Mouse (Mus musculus): ENCODE data around the gene Shank2. TPM values are rescaled to one million over a fixed set of nuclear protein-coding genes. Genes with fewer than 3 reads are reported as not detected.

Shank2 gene
- polyA plus RNA-seq, 1 experiment from 2014 or later = 16.1 TPM

DNA sequence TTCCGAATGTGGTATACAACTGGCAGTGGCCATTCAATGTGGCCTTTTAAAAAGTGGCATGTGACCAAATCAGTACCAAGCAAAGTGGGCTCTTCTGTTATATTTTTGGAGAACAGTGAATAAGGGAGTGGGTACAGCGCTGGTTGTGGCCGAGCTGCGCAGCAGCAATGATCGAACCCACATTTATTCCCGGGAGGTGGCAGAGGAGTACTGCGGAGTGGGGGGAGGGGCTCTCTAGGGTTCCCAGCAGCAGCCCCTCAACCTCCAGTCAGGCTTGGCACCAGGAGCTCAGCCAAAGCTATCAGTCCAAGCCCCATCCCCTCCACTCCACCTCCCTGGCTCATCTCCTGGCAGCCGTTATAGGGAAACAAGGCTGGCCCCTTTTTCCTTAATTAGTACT, 37.0 kb downstream of the Shank2 start:
- H3K4me2 ChIP-seq (ENCODE audit: low read depth, low read length) = no peak overlapping the region
- no peaks in the 10 kb centered on the region for H3K9me3 ChIP-seq (ENCODE audit: control insufficient read depth, low read length)
- H3K9ac ChIP-seq (replicated peaks; ENCODE audit: low read depth, low read length) = no peak overlapping the region
- peak overlapping the region; percentile 63 for H3K27ac ChIP-seq (ENCODE audit: low read depth, low read length)
- H3K4me1 ChIP-seq (ENCODE audit: control insufficient read depth, insufficient read depth, low read length) = peaks cover 8% of the 10 kb centered on the region; the same call in 1 of the 2 replicates
- peak; percentile 47 for ATAC-seq (ENCODE audit: low read depth)
- 63% methylated on average over 8 of the region's 8 CpGs for WGBS
- no peaks in the 10 kb centered on the region for H3K36me3 ChIP-seq (ENCODE audit: control insufficient read depth, insufficient read depth, low read length)
- H3K4me3 ChIP-seq (ENCODE audit: low read depth, low read length) = no peak overlapping the region
- H3K27me3 ChIP-seq (ENCODE audit: control insufficient read depth, insufficient read depth, low read length) = no peaks in the 10 kb centered on the region

DNA sequence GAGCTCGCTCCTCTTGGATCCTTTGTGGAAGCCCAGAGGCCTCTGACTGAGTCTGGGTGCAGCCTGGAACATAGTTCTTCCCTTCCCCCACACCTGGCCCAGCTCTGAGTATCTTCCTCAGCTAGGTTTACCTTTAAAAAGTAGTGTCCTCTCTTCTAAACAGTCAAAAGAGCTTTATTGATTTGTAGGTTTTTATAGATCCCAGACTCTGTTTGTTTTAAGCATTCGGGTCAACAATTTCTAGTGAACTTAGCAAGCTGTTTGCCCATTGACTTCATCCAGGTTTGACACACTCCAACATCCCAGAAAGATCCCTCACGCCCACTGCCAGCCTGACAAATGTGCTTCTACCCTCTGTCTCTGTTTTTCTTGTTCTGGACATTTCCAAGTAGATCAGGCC, 38.6 kb downstream of the Shank2 start:
- Histone ChIP-seq H3K27ac (ENCODE audit: low read depth, low read length) (no peak overlapping the region), H3K36me3 (ENCODE audit: control insufficient read depth, insufficient read depth, low read length) (no peaks in the 10 kb centered on the region), H3K9me3 (ENCODE audit: control insufficient read depth, low read length) (no peaks in the 10 kb centered on the region), H3K27me3 (ENCODE audit: control insufficient read depth, insufficient read depth, low read length) (no peaks in the 10 kb centered on the region), H3K4me3 (ENCODE audit: low read depth, low read length) (no peak overlapping the region), H3K4me1 (ENCODE audit: control insufficient read depth, insufficient read depth, low read length) (peaks cover 8% of the 10 kb centered on the region; the same call in 1 of the 2 replicates), H3K4me2 (ENCODE audit: low read depth, low read length) (no peak overlapping the region), H3K9ac (replicated peaks; ENCODE audit: low read depth, low read length) (no peak overlapping the region)
- no peak for ATAC-seq (ENCODE audit: low read depth)
- WGBS = 72% methylated on average over 3 of the region's 3 CpGs

DNA sequence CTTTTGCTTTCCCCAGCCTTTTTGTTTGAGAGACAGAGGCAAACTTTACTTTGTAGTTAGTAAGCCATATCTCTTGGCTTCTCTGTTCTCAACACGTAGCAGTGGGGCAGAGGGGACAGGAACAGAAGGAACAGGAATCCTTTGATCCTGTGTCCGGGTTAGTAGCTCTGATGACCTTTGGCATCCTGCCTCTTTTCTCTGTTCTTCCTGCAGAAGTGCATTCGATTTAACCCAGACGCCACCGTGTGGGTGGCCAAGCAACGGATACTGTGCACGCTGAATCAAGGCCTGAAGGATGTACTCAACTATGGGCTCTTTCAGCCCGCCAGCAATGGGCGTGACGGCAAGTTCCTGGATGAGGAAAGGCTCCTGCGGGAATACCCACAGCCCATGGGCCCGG, 50.3 kb downstream of the Shank2 start:
- H3K27ac ChIP-seq (ENCODE audit: low read depth, low read length) = no peak overlapping the region
- H3K9ac ChIP-seq (replicated peaks; ENCODE audit: low read depth, low read length) = no peak overlapping the region
- H3K4me1 ChIP-seq (ENCODE audit: control insufficient read depth, insufficient read depth, low read length) = peaks cover 3% of the 10 kb centered on the region; the same call in 1 of the 2 replicates
- H3K36me3 ChIP-seq (ENCODE audit: control insufficient read depth, insufficient read depth, low read length) = no peaks in the 10 kb centered on the region
- no peak for ATAC-seq (ENCODE audit: low read depth)
- 12% methylated on average over 12 of the region's 12 CpGs for WGBS
- no peak overlapping the region for H3K4me3 ChIP-seq (ENCODE audit: low read depth, low read length)
- no peaks in the 10 kb centered on the region for H3K9me3 ChIP-seq (ENCODE audit: control insufficient read depth, low read length)
- no peak overlapping the region for H3K4me2 ChIP-seq (ENCODE audit: low read depth, low read length)
- H3K27me3 ChIP-seq (ENCODE audit: control insufficient read depth, insufficient read depth, low read length) = no peaks in the 10 kb centered on the region

DNA sequence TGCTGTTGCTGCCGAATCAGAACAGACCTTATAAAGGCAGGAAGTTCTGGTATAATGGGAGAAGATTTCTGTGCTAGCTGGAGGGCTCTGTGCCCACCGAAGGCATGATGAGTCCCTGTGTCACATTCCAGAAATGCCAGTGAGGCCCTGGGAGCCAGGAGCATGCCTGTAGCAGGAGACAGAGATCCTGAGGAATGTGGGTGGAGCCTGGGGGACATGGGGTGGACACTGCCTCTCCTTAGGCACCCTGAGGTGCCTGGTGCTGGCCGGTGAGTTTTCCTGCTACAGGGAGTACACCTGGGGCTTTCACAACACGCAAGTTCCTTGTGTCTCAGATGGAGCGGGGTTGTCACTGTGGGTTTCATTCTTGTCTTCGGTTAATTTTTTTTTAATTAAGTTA, 53.5 kb downstream of the Shank2 start:
- Histone ChIP-seq H3K4me2 (ENCODE audit: low read depth, low read length) (no peak overlapping the region), H3K9ac (replicated peaks; ENCODE audit: low read depth, low read length) (no peak overlapping the region), H3K4me1 (ENCODE audit: control insufficient read depth, insufficient read depth, low read length) (peaks cover 3% of the 10 kb centered on the region; the same call in 1 of the 2 replicates), H3K9me3 (ENCODE audit: control insufficient read depth, low read length) (no peaks in the 10 kb centered on the region), H3K36me3 (ENCODE audit: control insufficient read depth, insufficient read depth, low read length) (no peaks in the 10 kb centered on the region), H3K27ac (ENCODE audit: low read depth, low read length) (no peak overlapping the region), H3K4me3 (ENCODE audit: low read depth, low read length) (no peak overlapping the region), H3K27me3 (ENCODE audit: control insufficient read depth, insufficient read depth, low read length) (no peaks in the 10 kb centered on the region)
- no peak for ATAC-seq (ENCODE audit: low read depth)
- 68% methylated on average over 6 of the region's 6 CpGs for WGBS

DNA sequence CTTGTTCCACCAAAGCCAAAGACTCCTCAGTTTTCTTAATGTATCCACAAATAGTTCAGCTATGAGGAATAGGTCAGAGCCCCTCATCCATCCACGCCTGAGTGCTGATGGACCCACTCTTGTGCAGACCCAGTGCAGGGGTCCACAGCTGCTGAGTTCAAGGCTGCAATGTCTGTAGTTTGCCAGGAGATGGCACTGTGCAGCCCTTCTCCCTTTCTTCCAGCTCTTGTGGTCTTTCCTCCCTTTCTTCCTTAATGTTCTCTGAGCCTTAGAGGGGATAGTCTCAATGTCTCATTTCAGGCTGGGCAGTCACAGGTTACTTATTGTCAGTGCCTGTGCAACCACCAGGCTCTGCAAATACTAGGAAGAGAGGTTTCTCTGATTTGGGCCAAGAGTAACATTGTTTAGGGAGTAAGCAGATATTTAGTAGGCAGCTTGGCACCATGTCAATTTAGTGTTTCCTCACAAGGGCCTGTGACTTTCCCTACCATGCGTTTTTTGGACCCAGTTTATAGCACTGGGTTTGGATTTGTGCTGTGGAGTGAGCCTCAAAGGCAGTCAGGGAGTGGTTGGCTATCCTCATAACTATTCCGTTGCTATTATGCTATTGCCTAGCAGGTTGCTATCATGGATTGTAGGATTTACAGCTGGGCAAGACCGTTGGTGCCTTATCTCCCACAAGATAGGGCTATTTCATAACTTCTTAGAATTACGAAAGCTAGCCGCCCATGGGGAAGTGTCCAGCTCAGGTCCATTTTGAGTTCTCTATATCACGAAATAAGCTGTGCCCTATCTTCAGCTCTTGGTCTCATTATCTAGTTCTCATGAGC, 54.2 kb downstream of the Shank2 start:
- no peaks in the 10 kb centered on the region for H3K36me3 ChIP-seq (ENCODE audit: control insufficient read depth, insufficient read depth, low read length)
- no peak for ATAC-seq (ENCODE audit: low read depth)
- no peak overlapping the region for H3K9ac ChIP-seq (replicated peaks; ENCODE audit: low read depth, low read length)
- H3K4me3 ChIP-seq (ENCODE audit: low read depth, low read length) = no peak overlapping the region
- 73% methylated on average over 7 of the region's 7 CpGs for WGBS
- no peak overlapping the region for H3K27ac ChIP-seq (ENCODE audit: low read depth, low read length)
- H3K4me1 ChIP-seq (ENCODE audit: control insufficient read depth, insufficient read depth, low read length) = peaks cover 3% of the 10 kb centered on the region; the same call in 1 of the 2 replicates
- H3K27me3 ChIP-seq (ENCODE audit: control insufficient read depth, insufficient read depth, low read length) = no peaks in the 10 kb centered on the region
- no peak overlapping the region for H3K4me2 ChIP-seq (ENCODE audit: low read depth, low read length)
- no peaks in the 10 kb centered on the region for H3K9me3 ChIP-seq (ENCODE audit: control insufficient read depth, low read length)

DNA sequence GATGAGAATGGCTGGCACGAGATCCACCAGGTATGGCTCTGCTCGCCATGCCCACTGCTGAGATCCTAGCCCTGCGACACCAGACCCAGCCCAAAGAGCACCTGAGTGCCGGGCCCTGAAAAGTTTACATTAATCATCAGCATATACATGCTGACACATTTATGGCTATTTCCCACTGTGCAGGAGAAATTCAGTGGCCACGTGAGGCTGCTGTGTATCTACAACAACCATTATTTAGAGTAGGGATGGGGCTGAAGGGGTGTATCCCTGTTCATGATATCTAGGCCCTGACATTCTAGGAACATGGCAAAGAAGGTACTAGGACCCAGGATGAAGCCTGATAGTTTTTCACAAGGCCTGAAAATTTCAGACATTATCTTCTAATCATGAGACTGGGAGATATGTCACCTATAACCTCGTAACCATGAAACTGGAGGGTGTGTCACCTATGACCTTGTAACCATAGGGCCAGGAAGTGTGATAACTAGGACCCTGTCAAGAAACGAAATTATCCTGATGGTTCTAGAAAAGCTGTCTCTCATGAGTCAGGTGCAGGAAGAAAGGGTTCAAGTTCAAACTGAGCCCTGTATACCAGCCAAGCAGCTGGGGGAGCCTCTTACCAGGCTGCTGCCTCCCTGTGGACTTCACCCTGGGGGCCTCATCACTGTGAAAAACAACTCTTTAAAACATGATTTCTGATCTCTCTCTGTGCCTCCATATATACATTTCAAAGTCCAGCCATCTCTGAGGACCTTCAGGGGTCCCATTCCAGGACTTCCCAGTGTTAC, 68.6 kb downstream of the Shank2 start:
- 75% methylated on average over 7 of the region's 7 CpGs for WGBS
- Histone ChIP-seq H3K27me3 (ENCODE audit: control insufficient read depth, insufficient read depth, low read length) (no peaks in the 10 kb centered on the region), H3K9ac (replicated peaks; ENCODE audit: low read depth, low read length) (no peak overlapping the region), H3K27ac (ENCODE audit: low read depth, low read length) (no peak overlapping the region), H3K4me3 (ENCODE audit: low read depth, low read length) (no peak overlapping the region), H3K9me3 (ENCODE audit: control insufficient read depth, low read length) (no peaks in the 10 kb centered on the region), H3K4me2 (ENCODE audit: low read depth, low read length) (no peak overlapping the region), H3K36me3 (ENCODE audit: control insufficient read depth, insufficient read depth, low read length) (no peaks in the 10 kb centered on the region), H3K4me1 (ENCODE audit: control insufficient read depth, insufficient read depth, low read length) (no peaks in the 10 kb centered on the region)
- ATAC-seq (ENCODE audit: low read depth) = no peak

DNA sequence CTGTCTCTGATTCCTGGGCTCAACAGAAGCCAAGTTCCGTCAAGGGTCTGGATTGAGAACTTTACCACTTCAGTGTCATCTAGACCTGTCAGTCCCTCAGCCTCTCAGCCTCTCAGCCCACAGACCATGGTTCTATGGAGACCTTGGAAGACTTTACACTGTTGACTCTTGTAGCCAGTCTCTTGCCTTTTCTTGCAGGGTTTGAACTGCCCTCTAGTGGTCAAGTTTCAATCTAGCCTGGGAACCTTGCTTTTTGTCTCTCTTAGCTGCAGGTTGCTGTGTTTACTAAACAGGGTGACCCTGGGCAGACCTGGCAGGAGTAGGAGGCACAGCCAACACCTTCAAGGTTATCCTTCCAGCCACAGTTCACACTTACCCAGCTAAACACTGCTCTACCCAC, 70.5 kb downstream of the Shank2 start:
- Histone ChIP-seq H3K4me3 (ENCODE audit: low read depth, low read length) (no peak overlapping the region), H3K4me2 (ENCODE audit: low read depth, low read length) (no peak overlapping the region), H3K27ac (ENCODE audit: low read depth, low read length) (no peak overlapping the region), H3K9me3 (ENCODE audit: control insufficient read depth, low read length) (no peaks in the 10 kb centered on the region), H3K9ac (replicated peaks; ENCODE audit: low read depth, low read length) (no peak overlapping the region), H3K4me1 (ENCODE audit: control insufficient read depth, insufficient read depth, low read length) (no peaks in the 10 kb centered on the region), H3K36me3 (ENCODE audit: control insufficient read depth, insufficient read depth, low read length) (no peaks in the 10 kb centered on the region), H3K27me3 (ENCODE audit: control insufficient read depth, insufficient read depth, low read length) (no peaks in the 10 kb centered on the region)
- 42% methylated on average over 1 of the region's 1 CpGs for WGBS
- no peak for ATAC-seq (ENCODE audit: low read depth)

DNA sequence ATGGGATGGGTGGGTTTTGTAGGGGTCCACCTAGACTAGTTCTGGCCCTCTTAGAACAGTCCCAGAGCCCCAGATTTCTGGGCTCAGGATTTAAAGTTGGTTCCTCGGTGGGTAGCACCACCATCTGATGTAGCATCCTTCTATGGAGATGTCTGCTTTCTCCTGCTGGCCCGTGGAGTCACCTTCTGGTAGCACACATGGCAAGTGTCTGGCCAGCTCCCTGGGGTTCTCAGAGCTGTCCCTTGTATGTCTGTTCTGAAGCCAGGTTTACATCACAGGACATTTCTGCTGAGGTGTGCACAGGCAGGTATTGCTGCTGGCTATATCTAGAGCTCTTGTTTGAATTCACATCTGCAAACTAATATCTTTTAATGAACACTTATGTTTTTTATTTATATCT, 71.1 kb downstream of the Shank2 start:
- ATAC-seq (ENCODE audit: low read depth) = no peak
- H3K27me3 ChIP-seq (ENCODE audit: control insufficient read depth, insufficient read depth, low read length) = no peaks in the 10 kb centered on the region
- H3K4me2 ChIP-seq (ENCODE audit: low read depth, low read length) = no peak overlapping the region
- H3K9me3 ChIP-seq (ENCODE audit: control insufficient read depth, low read length) = no peaks in the 10 kb centered on the region
- no peaks in the 10 kb centered on the region for H3K4me1 ChIP-seq (ENCODE audit: control insufficient read depth, insufficient read depth, low read length)
- H3K9ac ChIP-seq (replicated peaks; ENCODE audit: low read depth, low read length) = no peak overlapping the region
- no peak overlapping the region for H3K27ac ChIP-seq (ENCODE audit: low read depth, low read length)
- no peaks in the 10 kb centered on the region for H3K36me3 ChIP-seq (ENCODE audit: control insufficient read depth, insufficient read depth, low read length)
- WGBS = 90% methylated on average over 2 of the region's 2 CpGs
- H3K4me3 ChIP-seq (ENCODE audit: low read depth, low read length) = no peak overlapping the region

DNA sequence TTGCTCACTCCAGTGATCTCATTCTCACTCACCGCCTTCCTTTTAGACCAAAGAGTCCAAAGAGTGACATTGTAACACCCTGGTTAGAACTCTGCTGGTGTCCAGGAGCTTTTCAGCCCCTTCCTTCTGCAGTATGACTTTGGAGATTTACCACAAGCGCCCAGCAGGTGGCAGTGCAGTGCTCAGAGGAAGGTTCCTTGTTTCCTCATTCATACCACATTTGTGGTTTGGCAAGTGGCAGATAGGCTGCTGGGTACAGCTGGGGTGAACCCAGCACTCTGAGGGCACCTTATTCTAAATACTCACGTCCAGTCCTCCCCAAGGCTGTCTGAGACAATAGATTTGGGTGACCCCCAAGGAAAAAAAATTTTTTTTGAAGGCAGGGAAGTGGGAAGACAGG, 73.0 kb downstream of the Shank2 start:
- Histone ChIP-seq H3K9ac (replicated peaks; ENCODE audit: low read depth, low read length) (no peak overlapping the region), H3K36me3 (ENCODE audit: control insufficient read depth, insufficient read depth, low read length) (no peaks in the 10 kb centered on the region), H3K9me3 (ENCODE audit: control insufficient read depth, low read length) (no peaks in the 10 kb centered on the region), H3K27me3 (ENCODE audit: control insufficient read depth, insufficient read depth, low read length) (no peaks in the 10 kb centered on the region), H3K4me2 (ENCODE audit: low read depth, low read length) (no peak overlapping the region), H3K4me3 (ENCODE audit: low read depth, low read length) (no peak overlapping the region), H3K27ac (ENCODE audit: low read depth, low read length) (no peak overlapping the region), H3K4me1 (ENCODE audit: control insufficient read depth, insufficient read depth, low read length) (no peaks in the 10 kb centered on the region)
- no peak for ATAC-seq (ENCODE audit: low read depth)
- 25% methylated on average over 3 of the region's 3 CpGs for WGBS
